Mouse (Mus musculus): ENCODE data around the gene Krtap28-10. TPM values are rescaled to one million over a fixed set of nuclear protein-coding genes. Genes with fewer than 3 reads are reported as not detected.

Gene Krtap28-10
- polyA plus RNA-seq, 1 experiment from 2014 or later, result not detected

GRCm38 (mm10) chr1:83044882-83045427, 2.7 kb upstream of the Krtap28-10 start, which contains the start of gene Gm47969:
TSS of gene Gm47969 (plus strand) at chr1:83044932.
- WGBS, result 77% methylated on average over 5 of the region's 5 CpGs
- H3K4me1 ChIP-seq (replicated peaks), result no peaks in the 10 kb centered on the region
- H3K4me3 ChIP-seq (replicated peaks), result no peak within 1 kb of the TSS
- H3K9ac ChIP-seq, result no peak within 1 kb of the TSS
- H3K27me3 ChIP-seq (replicated peaks), result no peaks in the 10 kb centered on the region; the same call in 1 of the 2 replicates
- no peaks in the 10 kb centered on the region for H3K9me3 ChIP-seq
- no peak within 1 kb of the TSS for H3K27ac ChIP-seq
- no peaks in the 10 kb centered on the region for H3K36me3 ChIP-seq
- no peak within 1 kb of the TSS for H3K4me2 ChIP-seq (replicated peaks)
- ATAC-seq, result no peak

GRCm38 (mm10) chr1:83039080-83039479, 3.2 kb downstream of the Krtap28-10 start:
- peak; percentile 40 for ATAC-seq
- Histone ChIP-seq H3K36me3 (no peaks in the 10 kb centered on the region), H3K27me3 (replicated peaks) (no peaks in the 10 kb centered on the region), H3K9ac (no peak overlapping the region), H3K27ac (no peak overlapping the region), H3K4me2 (replicated peaks) (no peak overlapping the region), H3K4me3 (replicated peaks) (no peak overlapping the region), H3K9me3 (no peaks in the 10 kb centered on the region), H3K4me1 (replicated peaks) (0 out of 2 replicates have a peak, but pooled peaks cover 5% of the 10 kb centered on the region)
- 63% methylated on average over 4 of the region's 4 CpGs for WGBS

GRCm38 (mm10) chr1:83038109-83038672, 4.1 kb downstream of the Krtap28-10 start, which contains the start of gene Slc19a3:
TSS of gene Slc19a3 (minus strand) at chr1:83038448.
- ATAC-seq, result peak; percentile 85
- Histone ChIP-seq H3K27me3 (replicated peaks) (no peaks in the 10 kb centered on the region), H3K36me3 (no peaks in the 10 kb centered on the region), H3K4me3 (replicated peaks) (peak within 1 kb of the TSS; percentile 46), H3K9me3 (no peaks in the 10 kb centered on the region), H3K4me2 (replicated peaks) (peak within 1 kb of the TSS; percentile 80), H3K27ac (no peak within 1 kb of the TSS), H3K9ac (peak within 1 kb of the TSS; percentile 39), H3K4me1 (replicated peaks) (0 out of 2 replicates have a peak, but pooled peaks cover 5% of the 10 kb centered on the region)
- 2% methylated on average over 25 of the region's 25 CpGs for WGBS

- Histone ChIP-seq H3K4me1 (replicated peaks) (0 out of 2 replicates have a peak, but pooled peaks cover 5% of the 10 kb centered on the region), H3K4me2 (replicated peaks) (peak overlapping the region; percentile 80; the same call in 1 of the 2 replicates), H3K9ac (no peak overlapping the region), H3K27ac (no peak overlapping the region), H3K4me3 (replicated peaks) (no peak overlapping the region), H3K36me3 (no peaks in the 10 kb centered on the region), H3K27me3 (replicated peaks) (no peaks in the 10 kb centered on the region), H3K9me3 (no peaks in the 10 kb centered on the region)
- ATAC-seq, result no peak
- WGBS, result 77% methylated on average over 11 of the region's 11 CpGs
Measured at GRCm38 (mm10) chr1:83036892-83037667, 5.2 kb downstream of the Krtap28-10 start.

GRCm38 (mm10) chr1:83034509-83034908, 7.8 kb downstream of the Krtap28-10 start:
- Histone ChIP-seq H3K4me1 (replicated peaks) (0 out of 2 replicates have a peak, but pooled peaks cover 5% of the 10 kb centered on the region), H3K36me3 (no peaks in the 10 kb centered on the region), H3K9ac (no peak overlapping the region), H3K4me2 (replicated peaks) (no peak overlapping the region), H3K27ac (no peak overlapping the region), H3K9me3 (no peaks in the 10 kb centered on the region), H3K4me3 (replicated peaks) (no peak overlapping the region), H3K27me3 (replicated peaks) (no peaks in the 10 kb centered on the region)
- no peak for ATAC-seq
- WGBS, result 73% methylated on average over 5 of the region's 5 CpGs

- Histone ChIP-seq H3K27ac (no peak overlapping the region), H3K4me2 (replicated peaks) (no peak overlapping the region), H3K4me1 (replicated peaks) (no peaks in the 10 kb centered on the region), H3K36me3 (no peaks in the 10 kb centered on the region), H3K27me3 (replicated peaks) (no peaks in the 10 kb centered on the region), H3K9me3 (no peaks in the 10 kb centered on the region), H3K9ac (no peak overlapping the region), H3K4me3 (replicated peaks) (no peak overlapping the region)
- ATAC-seq, result no peak
- 77% methylated on average over 6 of the region's 6 CpGs for WGBS
Measured at GRCm38 (mm10) chr1:83032508-83032907, 9.8 kb downstream of the Krtap28-10 start.

GRCm38 (mm10) chr1:83031950-83032349, 10.3 kb downstream of the Krtap28-10 start:
- Histone ChIP-seq H3K27ac (no peak overlapping the region), H3K4me2 (replicated peaks) (no peak overlapping the region), H3K9me3 (no peaks in the 10 kb centered on the region), H3K4me3 (replicated peaks) (no peak overlapping the region), H3K27me3 (replicated peaks) (no peaks in the 10 kb centered on the region), H3K9ac (no peak overlapping the region), H3K36me3 (no peaks in the 10 kb centered on the region), H3K4me1 (replicated peaks) (no peaks in the 10 kb centered on the region)
- ATAC-seq, result no peak
- 36% methylated on average over 1 of the region's 1 CpGs for WGBS

- H3K27me3 ChIP-seq (replicated peaks), result no peaks in the 10 kb centered on the region
- no peak overlapping the region for H3K4me3 ChIP-seq (replicated peaks)
- no peak overlapping the region for H3K4me2 ChIP-seq (replicated peaks)
- WGBS, result 54% methylated on average over 1 of the region's 1 CpGs
- no peak for ATAC-seq
- H3K4me1 ChIP-seq (replicated peaks), result no peaks in the 10 kb centered on the region
- H3K9me3 ChIP-seq, result no peaks in the 10 kb centered on the region
- H3K27ac ChIP-seq, result no peak overlapping the region
- H3K9ac ChIP-seq, result no peak overlapping the region
- no peaks in the 10 kb centered on the region for H3K36me3 ChIP-seq
Measured at GRCm38 (mm10) chr1:83016556-83016955, 25.7 kb downstream of the Krtap28-10 start.

GRCm38 (mm10) chr1:83015329-83015879, 26.9 kb downstream of the Krtap28-10 start:
- Histone ChIP-seq H3K4me3 (replicated peaks) (no peak overlapping the region), H3K27ac (no peak overlapping the region), H3K4me2 (replicated peaks) (no peak overlapping the region), H3K4me1 (replicated peaks) (no peaks in the 10 kb centered on the region), H3K9ac (no peak overlapping the region), H3K27me3 (replicated peaks) (no peaks in the 10 kb centered on the region), H3K9me3 (no peaks in the 10 kb centered on the region), H3K36me3 (no peaks in the 10 kb centered on the region)
- 70% methylated on average over 10 of the region's 10 CpGs for WGBS
- ATAC-seq, result no peak

GRCm38 (mm10) chr1:83014477-83014876, 27.8 kb downstream of the Krtap28-10 start:
- Histone ChIP-seq H3K27me3 (replicated peaks) (no peaks in the 10 kb centered on the region), H3K9ac (no peak overlapping the region), H3K4me3 (replicated peaks) (no peak overlapping the region), H3K4me2 (replicated peaks) (no peak overlapping the region), H3K36me3 (no peaks in the 10 kb centered on the region), H3K27ac (no peak overlapping the region), H3K4me1 (replicated peaks) (no peaks in the 10 kb centered on the region), H3K9me3 (no peaks in the 10 kb centered on the region)
- peak; percentile 59 for ATAC-seq
- 71% methylated on average over 3 of the region's 3 CpGs for WGBS

- Histone ChIP-seq H3K27ac (no peak overlapping the region), H3K36me3 (no peaks in the 10 kb centered on the region), H3K4me1 (replicated peaks) (no peaks in the 10 kb centered on the region), H3K4me3 (replicated peaks) (no peak overlapping the region), H3K9ac (no peak overlapping the region), H3K27me3 (replicated peaks) (no peaks in the 10 kb centered on the region), H3K4me2 (replicated peaks) (no peak overlapping the region), H3K9me3 (no peaks in the 10 kb centered on the region)
- no peak for ATAC-seq
- WGBS, result 57% methylated on average over 6 of the region's 6 CpGs
Measured at GRCm38 (mm10) chr1:83007471-83007870, 34.8 kb downstream of the Krtap28-10 start.

Measured in intestine, embryonic 15.5 days (tissue).